Mouse (Mus musculus) B cell, adult 2 months (primary cell): ENCODE measurements around the gene Bahcc1.
A peak's percentile ranks its signal among the peaks of the same experiment; 100 is the strongest.

Experiments used
- DNase-seq, 2 experiments: peaks; one replicate each; pipeline ENCODE4 v3.0.0; 2022

The Bahcc1 gene

DNA sequence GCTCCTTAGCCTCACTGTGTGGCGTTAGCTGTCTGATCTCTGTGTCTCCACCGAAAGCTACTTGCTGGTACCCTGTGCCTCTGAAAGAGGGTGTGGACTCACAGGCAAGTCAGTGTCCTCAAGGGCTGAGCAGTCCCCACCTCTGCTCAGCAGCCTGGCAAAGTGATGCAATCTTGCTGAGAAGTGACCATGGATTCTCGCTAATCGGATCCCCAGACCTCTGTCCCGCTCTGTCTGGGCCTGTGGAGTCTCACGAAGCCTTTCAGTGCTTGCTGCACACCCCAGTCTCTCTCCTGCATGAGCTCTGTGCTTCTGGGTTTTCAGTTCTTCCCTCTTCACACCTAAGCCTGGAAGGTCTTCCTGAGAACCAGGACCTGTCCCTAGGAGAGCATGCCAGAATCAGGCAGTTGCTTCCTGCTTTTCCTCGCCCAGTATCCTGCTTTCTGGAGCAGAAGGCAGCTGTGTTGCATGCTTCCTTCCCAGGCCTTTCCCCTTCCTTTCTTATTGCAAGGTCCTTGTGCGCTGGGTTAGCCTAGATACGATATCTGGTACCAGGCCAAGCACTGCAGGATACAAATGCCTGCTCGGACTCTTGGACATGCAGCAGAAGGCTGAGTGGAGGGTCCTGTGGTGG, 15.5 kb downstream of the Bahcc1 start:
- no peak for DNase-seq

- DNase-seq: no peak
Observed at GRCm38 (mm10) chr11:120248899-120249298, 16.2 kb downstream of the Bahcc1 start.

- DNase-seq: no peak
Observed at GRCm38 (mm10) chr11:120250991-120251949, 18.5 kb downstream of the Bahcc1 start.

GRCm38 (mm10) chr11:120251950-120252308, 19.2 kb downstream of the Bahcc1 start:
- DNase-seq: no peak

DNA sequence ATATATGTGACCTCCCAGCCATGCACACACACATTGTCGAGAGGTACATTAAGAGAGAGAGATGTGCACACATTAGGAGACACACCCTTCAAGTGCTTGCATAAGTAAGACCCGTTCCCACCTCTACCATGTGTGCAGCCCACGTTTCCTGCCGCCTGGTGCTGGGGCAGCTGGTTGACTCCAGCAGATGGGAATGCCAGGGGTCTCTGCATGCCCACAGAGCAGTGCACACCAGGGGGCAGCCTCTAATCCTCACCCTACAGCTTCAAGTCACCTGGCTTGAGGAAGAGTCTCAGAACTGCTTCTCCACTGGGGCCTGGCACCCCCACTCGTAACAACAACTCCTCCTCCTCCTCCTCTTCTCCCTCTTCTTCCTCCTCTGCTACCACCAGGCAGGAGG, 19.7 kb downstream of the Bahcc1 start:
- DNase-seq: no peak

DNA sequence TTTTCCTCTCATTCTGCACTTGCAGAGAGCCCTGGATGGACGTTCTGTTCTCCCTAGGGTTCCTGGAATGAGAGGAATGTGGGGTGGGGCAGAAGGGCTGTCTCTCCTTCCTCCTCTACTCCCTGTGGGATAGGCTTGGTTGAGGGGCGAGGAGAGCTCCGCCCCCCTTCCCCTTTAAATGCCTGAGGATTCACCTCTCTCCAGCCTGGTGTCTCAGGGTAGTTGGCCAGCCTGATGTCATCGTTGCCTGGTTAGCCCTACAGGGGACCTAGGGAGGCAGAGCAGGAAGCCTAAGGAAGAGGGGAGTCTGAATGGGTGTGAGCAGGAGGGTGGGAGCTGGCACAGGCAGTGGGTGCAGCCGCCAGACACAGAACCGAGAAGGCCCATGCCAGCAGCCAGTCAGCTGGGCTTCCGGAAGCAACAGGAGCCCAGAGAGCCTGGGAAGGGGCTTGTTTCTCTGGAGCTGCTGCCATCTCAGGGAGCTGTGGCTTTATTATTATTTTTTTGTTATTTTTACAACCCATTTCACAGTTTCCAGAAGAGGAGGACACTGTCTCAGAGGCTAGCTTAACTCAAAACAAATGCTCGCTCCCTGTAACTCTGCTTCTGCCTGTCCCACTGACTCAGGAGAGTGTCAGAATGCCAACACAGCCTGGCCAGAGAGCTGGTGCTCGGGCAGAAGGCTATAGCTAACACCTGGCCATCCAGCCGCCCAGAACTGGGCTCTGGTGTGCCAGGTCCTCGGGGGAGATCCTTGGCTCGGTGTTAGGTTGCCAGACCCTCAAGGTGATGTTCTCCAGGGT, 20.3 kb downstream of the Bahcc1 start:
- DNase-seq: no peak

DNA sequence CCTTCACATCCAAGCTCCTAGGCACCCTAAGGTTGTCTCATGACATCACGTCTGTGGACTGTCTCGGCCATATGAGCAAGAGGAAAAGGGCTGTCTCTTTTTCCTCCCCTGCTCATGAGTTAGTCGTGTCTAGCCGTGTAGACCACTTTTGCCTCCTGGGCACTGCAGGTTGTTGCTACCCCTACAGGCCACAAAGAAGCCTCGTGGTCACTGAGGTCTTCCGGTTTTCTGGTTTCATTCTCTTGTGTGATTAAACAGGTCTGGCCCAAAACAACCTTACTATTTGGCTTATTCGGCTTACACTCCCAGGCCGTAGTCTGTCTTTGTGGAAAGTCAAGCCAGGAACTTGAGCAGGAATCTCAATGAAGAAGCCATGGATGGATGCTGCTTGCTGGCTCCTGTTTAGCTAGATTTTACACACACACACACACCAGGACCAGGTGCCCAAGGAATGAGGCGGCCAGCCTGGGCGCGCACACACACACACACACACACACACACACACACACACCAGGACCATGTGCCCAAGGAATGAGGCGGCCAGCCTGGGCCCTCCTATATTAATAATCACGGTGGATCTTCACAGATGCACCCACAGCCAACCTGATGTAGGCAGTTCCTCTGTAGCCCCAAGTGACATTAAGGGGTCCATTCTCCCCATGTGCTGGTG, 21.0 kb downstream of the Bahcc1 start:
- no peak for DNase-seq

DNA sequence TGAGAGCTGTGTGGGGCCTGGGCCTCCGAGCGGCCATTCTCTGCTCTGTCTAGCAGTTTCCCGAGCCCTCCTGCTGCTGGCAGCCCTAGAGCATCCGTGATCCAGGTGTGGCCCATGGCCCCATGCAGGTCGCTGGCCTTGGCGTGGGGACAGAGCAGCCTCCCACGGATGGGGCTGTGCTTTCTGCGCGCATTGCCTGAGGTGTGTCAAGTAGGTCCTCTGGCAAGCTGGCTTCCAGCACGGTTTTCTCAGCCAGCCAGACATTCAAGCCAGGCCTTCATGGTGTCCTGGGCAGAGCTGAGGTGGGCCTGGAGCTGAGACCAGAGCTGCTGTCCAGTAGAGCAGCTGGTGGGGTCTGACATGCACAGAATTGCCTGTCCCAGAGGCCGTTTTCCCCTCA, 21.7 kb downstream of the Bahcc1 start:
- DNase-seq: no peak

- DNase-seq: no peak
Observed at GRCm38 (mm10) chr11:120255038-120255437, 22.3 kb downstream of the Bahcc1 start.

DNA sequence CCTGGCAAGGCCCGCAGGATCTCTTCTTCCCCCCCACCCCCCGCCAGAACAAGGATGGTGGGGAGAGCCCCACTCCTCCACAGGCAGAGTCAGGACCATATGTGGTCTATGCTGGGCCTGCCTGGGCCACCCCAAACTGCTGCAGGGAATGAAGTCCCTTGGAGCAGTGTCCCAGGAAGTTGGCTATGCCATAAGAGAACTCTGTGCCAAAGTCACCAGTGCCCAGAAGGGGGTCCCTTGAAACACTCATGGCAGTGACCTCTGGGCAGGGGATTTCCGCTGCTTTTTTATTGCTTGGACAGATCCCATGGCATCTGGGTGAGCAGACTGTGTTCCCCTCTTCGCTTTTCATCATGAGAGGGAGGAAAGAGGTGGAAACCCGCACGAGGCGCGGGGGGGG, 22.8 kb downstream of the Bahcc1 start:
- no peak for DNase-seq

- no peak for DNase-seq
Observed at GRCm38 (mm10) chr11:120256108-120256507, 23.4 kb downstream of the Bahcc1 start.

DNA sequence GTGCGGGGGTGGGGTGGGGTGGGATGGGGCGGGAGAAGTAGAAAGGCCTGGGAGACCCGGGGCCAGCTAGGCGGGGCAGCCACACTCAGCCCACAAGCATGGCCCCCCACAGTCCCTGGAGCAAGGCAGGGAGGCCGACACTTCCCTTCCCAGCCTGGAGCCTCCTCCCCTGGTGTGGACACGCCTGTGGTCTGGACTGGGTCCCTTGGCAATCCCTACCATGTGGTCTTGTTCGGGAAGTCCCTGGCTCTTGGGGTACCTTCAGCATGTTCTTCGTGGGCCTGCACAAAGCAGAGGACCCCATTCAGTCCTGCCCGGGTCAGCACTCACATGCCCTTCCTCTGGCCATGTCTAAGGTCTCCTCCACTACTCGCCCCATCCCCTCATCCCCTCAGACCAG, 23.8 kb downstream of the Bahcc1 start:
- DNase-seq: no peak

- DNase-seq: no peak
Observed at GRCm38 (mm10) chr11:120256981-120257820, 24.5 kb downstream of the Bahcc1 start.

DNA sequence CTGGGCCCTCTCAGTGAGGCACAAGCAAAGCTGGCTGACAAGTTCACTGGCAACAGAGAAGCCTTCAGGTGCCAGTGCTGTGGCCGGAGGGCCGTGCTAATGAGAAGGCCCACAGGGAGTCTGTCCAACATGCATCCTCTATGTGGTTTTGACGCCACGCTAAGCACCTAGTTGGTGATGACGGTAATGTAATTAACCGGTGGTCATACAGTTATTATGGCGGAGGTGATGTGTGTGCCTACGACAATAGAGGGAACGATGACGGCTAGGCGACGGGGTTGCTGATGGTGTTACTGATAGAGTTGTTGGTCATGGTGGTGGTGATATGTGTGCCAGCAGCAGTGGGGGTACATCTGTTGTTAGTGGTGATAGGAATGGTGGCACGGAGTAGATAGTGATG, 25.2 kb downstream of the Bahcc1 start:
- no peak for DNase-seq

DNA sequence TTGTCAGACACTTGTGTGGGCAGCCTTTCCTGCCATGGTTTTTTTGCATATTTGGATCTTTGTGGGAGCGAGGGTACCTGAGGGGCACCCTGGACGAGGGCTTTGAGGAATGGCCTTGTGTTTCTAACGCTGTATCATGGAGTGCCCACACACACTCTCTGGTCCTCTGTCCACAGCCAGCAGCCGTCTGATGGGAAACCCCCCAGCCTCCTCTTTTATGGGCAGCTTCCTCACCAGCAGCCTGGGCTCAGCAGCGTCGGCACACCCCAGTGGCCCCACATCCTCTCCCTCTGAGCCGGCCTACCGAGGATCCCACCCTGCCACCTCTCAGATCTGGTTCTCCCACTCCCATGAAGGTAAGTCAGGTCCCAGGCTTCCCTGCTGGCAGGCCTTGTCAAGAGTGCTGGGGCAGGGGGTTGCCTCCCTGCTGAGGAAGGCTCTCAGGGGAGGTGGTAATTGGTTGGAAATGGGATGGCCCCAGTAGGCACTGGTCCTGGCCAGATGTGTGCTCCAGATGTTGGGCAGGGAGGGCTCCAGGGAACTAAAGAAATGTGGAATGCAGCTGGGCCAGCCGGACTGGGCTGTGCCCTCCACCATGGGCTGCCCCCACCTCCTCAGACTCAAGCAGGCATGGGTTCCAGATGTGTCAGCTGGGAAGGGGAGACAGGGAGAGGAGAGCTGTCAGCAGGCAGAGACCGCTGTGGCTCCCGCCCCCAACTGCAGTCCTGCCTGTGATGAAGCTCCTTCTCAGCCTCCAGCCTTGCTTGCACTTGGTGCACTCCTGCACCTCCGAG, 26.3 kb downstream of the Bahcc1 start:
- DNase-seq: no peak

- no peak for DNase-seq
Observed at GRCm38 (mm10) chr11:120259792-120260768, 27.3 kb downstream of the Bahcc1 start.

GRCm38 (mm10) chr11:120260769-120261150, 28.0 kb downstream of the Bahcc1 start:
- DNase-seq: no peak

- peak; percentile 5 to 12 for DNase-seq
Observed at GRCm38 (mm10) chr11:120261416-120262355, 28.9 kb downstream of the Bahcc1 start.
